Mouse (Mus musculus): ENCODE data around the gene Shc4. TPM values are rescaled to one million over a fixed set of nuclear protein-coding genes. Genes with fewer than 3 reads are reported as not detected.
A peak's percentile ranks its signal among the peaks of the same experiment; 100 is the strongest.

The Shc4 gene
- polyA plus RNA-seq, 2 experiments from 2014 or later: not detected

DNA sequence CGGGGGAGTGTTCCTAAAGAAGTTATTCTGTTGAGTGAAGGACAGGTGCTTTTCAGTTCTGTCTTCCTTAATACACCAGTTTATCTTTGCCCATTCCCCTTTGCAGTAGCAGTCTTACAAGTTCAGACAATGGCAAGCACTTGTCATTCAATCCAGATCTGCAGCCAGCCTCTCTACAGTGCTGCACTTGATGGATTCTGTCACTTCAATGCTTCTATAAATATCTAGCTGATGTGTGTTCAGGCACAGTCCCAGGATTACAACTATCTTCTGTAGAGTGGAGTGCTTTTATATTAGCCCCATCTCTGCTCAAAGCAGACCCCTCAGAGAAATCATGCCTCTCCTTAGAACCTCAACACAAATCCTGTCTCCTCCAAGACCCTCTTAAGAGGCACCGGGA is 93.9 kb downstream of the Shc4 start:
- no peak for ATAC-seq

DNA sequence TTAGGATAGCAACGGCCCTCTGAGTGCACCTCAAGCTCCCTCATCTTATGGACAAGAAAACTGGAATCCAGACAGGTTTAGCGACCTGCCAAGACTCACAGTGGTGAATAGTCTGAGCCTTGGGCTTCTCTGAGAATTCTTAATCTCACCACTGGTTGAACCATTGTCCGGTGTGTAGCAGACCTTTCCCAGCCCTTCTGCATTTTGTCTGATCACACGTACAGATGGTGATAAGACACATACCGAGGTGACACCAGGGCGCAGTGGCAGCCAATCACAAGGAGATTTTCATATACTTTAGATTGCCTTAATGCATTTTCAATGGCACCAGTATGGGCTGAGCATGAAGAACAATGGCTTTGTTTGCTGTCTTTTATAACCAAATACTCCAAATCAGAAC is 95.5 kb downstream of the Shc4 start:
- ATAC-seq: no peak

DNA sequence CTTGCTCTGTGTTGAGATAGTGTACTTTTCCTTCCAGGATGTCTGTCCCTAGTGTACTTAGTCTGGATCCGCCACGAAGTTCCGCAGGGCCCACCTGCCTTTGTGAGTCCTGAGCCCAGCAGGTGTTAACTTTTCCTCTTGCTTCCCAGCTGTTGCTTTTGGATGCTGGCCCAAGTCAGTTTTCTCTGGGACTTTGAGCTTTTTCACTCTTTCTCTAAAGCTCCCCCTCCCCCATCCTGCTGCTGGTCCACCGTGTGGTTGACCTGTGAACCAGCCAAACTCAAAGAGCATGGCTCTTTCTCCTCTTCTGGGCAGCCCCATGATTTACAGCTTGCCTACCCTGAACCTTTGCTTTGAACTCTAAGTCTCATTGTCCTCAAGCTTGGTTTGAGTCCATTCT is 97.4 kb downstream of the Shc4 start:
- no peak for ATAC-seq

DNA sequence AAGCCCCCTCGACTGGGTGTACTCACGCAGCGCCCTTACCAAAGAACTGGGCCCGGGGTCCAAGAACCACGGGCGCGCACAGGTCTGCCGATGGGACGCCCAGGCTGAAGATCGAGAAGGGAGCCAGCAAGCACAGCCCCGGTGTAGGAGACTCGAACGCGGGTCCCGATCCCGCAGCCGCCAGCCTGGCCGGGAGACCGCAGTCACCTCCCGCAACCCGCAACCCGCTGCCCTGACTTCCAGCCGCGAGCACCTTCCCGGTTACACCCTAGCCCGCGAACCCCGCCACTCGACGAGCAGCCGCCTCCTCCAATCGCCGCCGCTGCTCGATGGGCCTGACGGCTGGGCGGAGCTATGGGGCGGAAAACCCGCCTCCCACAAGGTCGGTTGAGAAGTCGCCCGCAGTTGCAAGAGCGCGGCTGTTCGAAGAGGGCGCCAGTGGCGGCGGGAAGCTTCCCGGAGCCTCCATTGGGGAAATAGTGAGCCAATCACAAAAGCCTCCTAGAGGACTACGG is 99.1 kb downstream of the Shc4 start, which contains the start of gene Cep152:
Gene Cep152, minus strand, starts transcription at position 277 of the 515 bp plus-strand sequence.
- peak; percentile 99 for ATAC-seq

DNA sequence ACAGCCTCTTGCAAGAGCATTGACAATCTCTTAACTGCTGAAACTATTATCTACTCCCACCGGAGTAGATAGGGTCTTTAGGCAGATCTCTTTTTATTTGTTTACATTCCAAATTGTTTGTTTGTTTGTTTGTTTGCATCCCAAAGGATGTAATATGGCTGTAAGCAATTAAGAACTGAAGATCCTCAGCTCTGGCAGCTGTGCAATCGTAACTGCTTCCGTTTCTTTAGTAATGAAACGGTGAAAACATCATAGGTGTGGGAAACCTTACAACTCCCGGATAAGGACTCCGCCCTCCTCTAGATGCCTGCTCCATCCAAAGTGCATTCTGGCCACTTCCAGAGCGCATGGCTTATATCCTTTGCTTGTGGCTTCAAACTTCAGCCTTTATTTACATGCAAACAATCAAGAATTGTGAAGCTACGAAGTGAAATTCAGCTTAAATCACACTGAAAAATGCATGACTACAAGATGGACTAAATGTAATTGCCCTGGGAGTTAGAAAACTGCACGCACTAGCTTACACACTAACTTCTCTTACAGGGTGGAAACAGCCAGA is 99.7 kb downstream of the Shc4 start:
- ATAC-seq: no peak

DNA sequence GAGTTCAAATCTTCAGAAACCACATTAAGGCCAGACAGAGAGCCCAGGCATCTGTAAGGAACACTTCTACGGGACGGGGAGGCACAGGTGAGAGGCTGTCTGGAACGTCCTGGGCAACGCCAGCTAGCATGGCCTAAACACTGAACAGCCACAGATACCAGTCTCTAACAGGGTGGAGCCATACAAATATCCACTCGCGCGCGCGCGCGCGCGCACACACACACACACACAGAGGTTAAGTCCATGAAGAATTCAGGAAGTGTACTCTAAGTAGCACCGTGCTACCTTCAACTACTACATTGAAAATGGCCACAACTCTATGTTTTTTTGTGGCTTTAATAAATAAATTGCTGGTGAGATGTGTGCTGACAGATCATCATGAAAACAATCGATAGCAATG is 100.7 kb downstream of the Shc4 start:
- ATAC-seq: no peak

DNA sequence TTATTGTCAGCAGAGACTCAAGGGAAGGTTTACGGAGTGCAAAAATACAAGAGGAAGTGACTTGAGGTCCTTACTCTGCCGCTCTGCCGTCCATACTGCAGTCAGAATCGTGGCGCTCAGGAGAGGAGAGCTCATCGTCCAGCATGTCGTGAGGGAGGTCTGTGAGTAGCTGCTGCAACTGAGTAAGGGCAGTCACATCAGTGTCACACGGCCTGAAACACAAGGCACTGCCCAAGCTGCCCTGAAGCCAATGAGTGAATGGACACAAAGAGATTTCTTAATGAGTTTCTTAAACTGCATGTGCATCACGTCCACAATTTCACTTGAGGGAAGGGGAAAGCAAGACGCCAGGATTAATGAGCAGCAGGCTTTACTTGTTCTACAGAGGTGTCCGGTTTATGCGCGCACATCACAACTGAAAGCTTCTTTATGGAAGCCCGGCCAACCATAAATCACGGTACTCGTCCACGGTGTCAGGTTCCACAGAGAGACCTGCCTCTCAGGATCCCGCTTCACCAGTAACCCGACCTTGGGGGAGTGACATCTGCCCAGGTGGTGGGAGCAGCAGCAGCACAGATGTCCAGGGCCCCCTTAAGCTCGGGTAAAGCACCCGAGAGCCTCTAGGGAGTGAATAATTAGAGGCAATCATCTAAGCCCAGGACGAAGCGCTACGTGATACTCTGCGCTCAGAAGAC is 103.6 kb downstream of the Shc4 start:
- no peak for ATAC-seq

DNA sequence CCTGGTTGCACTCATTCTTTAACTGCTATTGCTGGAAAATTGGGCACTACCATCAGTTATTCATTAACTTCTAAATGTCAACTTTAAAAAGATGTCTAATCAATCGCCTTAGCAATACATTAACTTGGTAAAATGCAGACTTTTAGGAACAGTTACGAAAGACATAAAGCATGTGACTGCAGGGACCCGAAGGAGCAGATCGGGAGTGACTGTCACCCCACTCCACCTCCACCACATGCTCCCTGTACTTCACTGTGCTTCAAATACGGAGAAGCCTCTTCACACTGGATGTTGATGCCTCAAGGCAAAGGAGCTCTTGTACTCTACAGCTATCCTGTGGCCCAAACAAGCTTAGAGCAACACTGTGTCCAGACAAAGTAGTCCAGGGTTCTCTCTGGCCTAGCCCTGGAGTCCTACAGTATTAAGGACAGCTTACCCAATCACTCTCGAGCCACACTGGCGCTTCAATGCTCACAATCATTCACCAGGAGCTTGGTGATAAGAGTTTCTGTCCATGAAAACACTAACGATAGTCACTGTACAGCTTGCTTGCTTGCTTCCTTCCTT is 108.0 kb downstream of the Shc4 start:
- no peak for ATAC-seq

DNA sequence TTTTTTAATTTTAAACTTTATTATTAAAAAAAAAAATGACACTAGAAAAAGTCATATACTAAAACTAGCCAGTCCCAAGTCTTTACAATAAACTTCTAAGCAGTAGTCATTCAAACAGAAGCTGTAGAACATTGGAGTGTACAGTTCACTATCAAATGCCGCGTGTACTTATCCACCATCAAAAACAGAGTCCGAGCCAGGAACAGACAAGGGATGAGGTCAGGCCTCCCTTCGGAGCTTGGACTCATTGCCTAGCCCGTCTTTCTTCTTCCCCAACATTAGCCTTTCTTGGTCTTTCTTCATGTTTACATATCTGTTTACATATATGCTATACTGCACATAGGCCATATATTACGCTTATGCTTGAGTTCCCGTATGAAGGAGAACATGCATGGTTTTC is 108.5 kb downstream of the Shc4 start:
- ATAC-seq: no peak

DNA sequence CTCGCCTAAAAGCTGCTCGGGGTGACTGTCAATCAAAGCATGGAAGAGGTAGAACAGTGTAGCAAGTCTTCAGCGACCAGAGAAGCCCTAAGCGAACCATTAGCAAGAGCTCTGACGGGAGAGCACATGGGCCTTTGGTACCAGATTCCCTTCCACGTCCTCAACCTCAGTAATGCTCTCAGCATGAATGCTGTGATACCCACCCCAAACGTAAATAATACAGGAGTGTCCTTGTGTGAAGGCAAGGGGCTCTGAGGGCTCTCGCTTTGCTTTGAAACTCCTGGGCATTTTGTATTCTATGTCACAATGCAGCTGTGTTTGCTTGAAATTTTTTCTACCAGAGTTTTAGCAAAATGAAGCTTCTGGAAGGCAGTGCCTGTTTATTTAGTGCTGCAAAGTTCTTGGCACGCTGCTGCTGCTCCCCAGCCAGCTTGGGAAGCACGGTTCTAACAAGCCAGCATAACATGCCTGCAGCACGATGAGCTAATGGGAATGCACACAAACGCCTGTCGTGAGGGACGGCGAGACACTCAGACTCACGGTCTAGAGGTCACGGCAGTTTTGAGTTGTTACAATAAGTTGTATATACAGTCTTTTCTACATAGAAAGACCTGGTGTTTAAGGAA is 117.6 kb downstream of the Shc4 start:
- no peak for ATAC-seq

DNA sequence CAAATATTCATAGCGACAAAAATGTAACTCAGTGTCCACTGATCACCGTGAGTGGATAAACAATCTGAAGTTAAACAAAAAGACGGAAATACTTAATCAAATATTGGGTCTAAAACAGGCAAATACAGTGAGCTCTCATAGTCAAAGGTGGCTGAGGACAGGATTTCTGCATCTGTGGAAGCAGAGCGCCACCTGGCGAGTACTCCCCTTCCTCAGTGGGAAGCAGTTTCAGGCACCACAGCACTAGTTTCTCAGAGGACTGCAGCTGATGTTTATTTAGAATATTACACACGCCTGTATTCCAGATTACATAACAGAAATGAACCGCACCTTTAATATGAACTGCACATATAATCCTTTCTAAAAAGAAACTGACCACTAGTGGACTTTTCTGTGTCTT is 119.3 kb downstream of the Shc4 start:
- ATAC-seq: no peak

DNA sequence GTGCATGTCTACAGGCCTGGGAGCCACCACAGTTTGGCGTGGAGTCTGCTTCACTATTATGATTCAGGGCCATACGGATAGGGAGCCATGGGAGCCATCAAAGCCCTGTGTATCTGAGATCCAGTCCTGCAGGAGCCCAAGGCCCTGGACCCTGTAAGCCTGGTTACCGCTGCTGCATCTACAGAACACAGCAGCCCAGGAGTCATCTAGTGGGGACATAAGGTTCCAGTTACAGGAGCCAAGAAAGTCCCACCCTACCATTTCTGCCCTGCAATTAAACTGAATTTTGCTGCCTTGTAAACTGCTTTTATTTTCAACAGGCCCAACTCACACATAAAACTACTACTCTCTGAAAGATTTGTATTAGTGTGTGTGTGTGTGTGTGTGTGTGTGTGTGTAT is 121.0 kb downstream of the Shc4 start:
- ATAC-seq: no peak

DNA sequence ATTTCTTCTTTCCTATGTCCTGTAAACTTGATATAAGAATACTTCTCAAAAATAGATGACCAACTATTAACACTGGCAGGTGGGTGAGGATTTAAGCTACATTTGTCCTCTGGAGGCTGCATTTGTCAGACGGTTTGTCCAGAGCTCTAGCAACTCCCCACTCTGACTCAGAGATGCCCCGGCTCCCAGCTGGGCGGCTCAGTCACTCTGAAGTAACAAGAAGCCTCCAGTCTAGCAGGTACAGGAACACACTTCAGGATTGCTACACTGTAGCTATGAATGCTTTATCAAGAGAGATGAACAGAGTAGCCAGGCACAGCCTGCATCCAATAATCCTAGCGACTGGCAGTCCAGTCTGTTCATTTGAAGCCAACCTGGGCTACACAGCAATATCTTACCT is 125.0 kb downstream of the Shc4 start:
- ATAC-seq: no peak

DNA sequence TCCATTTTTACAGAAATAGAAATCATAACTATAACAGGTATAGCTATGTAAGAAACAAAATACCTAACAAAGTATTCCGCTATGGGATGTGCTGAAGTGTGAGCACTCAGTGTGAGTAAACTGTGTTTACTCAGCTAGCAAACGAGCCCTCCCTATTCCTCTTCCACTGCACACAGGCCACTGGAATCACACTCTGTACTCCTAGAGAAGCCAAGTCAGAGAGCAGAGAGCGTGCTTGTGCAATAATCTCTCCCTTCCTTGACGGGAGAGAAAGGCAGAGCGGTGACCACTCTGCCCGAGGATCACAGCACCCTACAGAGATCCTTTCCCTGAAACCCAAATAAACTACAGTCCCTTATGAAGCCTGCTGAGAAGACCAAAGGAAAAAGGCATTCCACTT is 125.7 kb downstream of the Shc4 start:
- no peak for ATAC-seq

DNA sequence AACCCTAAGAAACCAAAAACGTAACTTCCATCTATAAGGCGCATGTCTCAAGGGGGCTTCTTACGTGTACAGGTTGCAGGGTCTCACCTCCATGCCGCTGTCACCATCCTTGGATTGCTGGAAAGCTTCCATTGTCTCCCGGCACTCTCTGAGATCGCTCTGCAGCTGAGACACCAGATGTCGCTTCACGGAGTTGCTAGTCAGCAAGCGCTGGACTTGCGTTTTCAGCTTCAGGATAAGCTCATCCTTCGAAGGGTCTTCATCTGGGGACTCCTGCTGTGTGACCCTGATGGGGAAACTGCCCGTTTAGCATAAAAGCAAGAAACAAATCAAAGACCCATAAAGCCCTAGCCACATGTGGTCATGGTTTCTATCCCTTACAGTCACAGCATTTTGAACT is 129.2 kb downstream of the Shc4 start:
- ATAC-seq: no peak

DNA sequence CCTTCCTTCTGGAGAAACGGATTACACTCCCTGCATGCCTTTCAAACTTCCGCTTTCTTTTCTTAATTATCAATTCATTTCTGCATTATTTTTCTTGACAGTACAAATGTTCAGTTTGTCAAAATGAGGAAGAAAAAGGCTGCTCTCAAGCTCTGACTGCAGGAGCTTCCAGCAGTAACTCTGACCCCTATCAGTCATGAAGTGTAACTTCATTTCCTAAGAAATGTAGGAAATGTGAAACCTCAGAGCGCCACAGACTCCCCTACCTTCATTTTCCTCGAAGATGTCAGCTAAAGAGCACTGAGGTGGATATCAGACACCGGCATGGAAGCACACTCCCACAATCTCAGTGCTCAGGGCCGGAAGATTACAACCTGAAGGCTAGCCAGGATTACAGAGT is 129.9 kb downstream of the Shc4 start:
- no peak for ATAC-seq

DNA sequence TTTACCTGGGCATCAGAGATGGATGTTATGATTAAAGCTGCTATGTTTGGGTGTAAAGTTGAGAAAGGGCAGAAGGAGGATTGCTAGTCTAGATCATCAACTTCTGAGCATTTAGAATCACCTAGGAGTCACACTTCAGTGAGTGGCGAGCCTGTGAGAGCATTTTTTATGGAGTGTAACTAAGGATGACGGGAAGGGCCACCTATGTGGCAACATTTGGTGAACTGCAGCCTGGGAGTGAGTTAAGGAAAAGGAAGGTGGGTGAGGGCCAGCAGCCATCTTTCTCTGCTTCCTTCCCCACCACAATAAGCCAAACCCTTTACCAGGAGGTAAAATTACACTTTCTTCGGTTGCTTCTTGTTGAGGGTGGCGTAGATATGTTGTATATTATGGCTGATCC is 132.1 kb downstream of the Shc4 start:
- no peak for ATAC-seq

DNA sequence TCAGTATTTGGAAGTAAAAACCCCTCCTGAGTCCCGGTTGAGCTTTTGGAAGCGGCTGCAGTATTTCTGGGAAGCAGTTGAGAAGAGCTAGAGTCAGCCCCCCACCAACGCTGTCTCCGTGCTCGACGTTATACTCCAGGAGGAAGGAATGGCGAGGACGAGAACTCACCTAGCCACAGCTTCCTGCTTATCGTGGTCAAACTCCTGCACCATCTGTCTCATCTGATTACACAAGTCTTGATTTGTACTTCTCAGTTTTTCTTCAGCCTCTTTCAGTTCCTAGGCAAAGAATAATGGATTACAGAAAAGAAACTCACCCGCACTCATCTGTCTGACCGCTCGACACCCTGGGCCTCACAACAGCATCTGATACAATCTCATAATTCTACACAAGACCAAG is 134.7 kb downstream of the Shc4 start:
- no peak for ATAC-seq

DNA sequence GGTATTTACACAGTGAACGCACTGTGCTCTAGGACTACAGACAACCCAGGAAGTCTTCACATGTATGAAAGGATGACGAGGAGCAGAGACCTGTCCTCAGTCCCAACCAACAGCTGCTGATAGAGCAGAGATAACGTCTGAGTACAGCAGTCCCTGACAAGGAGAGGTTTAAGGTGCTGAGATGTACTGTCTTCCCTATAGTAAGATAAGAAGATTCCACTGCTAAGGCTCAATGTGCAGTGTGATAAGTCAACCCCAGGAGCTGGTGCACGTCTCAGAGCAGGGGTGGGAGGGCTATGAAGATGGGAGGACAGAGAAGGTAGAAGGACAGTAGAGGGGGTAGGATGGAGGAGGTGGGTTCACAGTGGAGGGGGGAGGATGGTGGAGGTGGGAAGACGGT is 142.9 kb downstream of the Shc4 start:
- ATAC-seq: no peak

DNA sequence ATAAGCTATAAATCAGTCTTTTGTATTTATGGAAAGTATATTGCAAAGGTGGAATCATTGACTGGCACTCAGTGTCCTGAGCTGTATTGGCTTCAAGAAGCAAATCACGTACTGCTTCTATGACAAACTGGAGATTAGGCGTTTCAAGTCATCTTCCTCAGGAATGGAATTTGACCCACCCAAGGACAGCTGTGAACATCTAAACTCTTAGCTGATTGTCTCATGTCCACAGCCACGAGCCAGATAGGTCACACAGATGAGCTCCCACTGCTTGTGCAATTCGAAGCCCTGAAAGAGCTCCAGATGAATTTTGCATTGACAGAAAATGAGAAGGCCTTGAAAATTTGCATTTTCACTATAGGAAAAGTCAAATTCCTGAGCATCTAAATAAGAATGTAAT is 146.3 kb downstream of the Shc4 start:
- no peak for ATAC-seq
